Mouse (Mus musculus) thymus, adult 2 months (tissue): ENCODE measurements around the gene Sun2. TPM values are rescaled to one million over a fixed set of nuclear protein-coding genes. Genes with fewer than 3 reads are reported as not detected.

Experiments
- DNase-seq: peaks from one replicate; pipeline ENCODE4 v3.0.0; 2021
- H3K27ac ChIP-seq: fragments of 200-500 bp; 2 replicates; pipeline ENCODE4 v1.5.1; 2012; ENCODE audit warnings: low read length, control low read depth; ENCODE audit not compliant: control insufficient read depth, insufficient read depth
- H3K27me3 ChIP-seq: fragments of 200-500 bp; 2 replicates; pipeline ENCODE4 v1.6.1; 2012; ENCODE audit warnings: mild to moderate bottlenecking, low read length, moderate library complexity, mixed read lengths; ENCODE audit not compliant: control insufficient read depth, insufficient read depth
- H3K36me3 ChIP-seq: fragments of 200-500 bp; 2 replicates; pipeline ENCODE4 v1.6.1; 2012; ENCODE audit warnings: mild to moderate bottlenecking, low read length, moderate library complexity; ENCODE audit not compliant: control insufficient read depth, insufficient read depth
- H3K4me1 ChIP-seq: fragments of 200-500 bp; replicated peaks from 2 replicates; pipeline ENCODE4 v1.6.1; 2012; ENCODE audit warnings: low read length; ENCODE audit not compliant: control insufficient read depth, insufficient read depth
- H3K4me3 ChIP-seq: fragments of 200-500 bp; 2 replicates; pipeline ENCODE4 v1.5.1; 2012; ENCODE audit warnings: mild to moderate bottlenecking, low read length, control low read depth, moderate library complexity; ENCODE audit not compliant: control insufficient read depth, insufficient read depth
- CTCF ChIP-seq: fragments of 200-500 bp; IDR thresholded peaks from 2 replicates; pipeline ENCODE4 v1.5.1; 2012; ENCODE audit warnings: mild to moderate bottlenecking, control low read depth, low read length, moderate library complexity, borderline replicate concordance; ENCODE audit not compliant: control insufficient read depth, poor library complexity, insufficient read depth; ENCODE audit errors: extremely low read depth
- POLR2A ChIP-seq: fragments of 200-500 bp; IDR thresholded peaks from 2 replicates; pipeline ENCODE4 v1.6.1; 2012; ENCODE audit warnings: mild to moderate bottlenecking, low read length, control low read depth, moderate library complexity; ENCODE audit not compliant: control insufficient read depth, poor library complexity, insufficient read depth; ENCODE audit errors: extremely low read depth
- WGBS: fragments of 180-500 bp; shearing (Covaris S2); methylation state at CpG from one replicate; pipeline ENCODE4 v1.1.7; 2018; 5-methylcytosine and 5-hydroxymethylcytosine counted together
- polyA plus RNA-seq: library from polyadenylated mRNA; depleted of rRNA; stranded (reverse); fragments of >200 nt; gene quantifications from 2 replicates; pipeline ENCODE4 v1.2.3, GENCODE M21; 2012

Sun2 gene
- polyA plus RNA-seq, 1 experiment = 245 TPM

- H3K36me3 ChIP-seq = no peaks in the 10 kb centered on the region
- H3K4me1 ChIP-seq = peaks cover 11% of the 10 kb centered on the region
- no peak for DNase-seq
- no peak overlapping the region for H3K4me3 ChIP-seq
- TF ChIP-seq CTCF = no peak
- no peak for TF ChIP-seq POLR2A
- no peaks in the 10 kb centered on the region for H3K27me3 ChIP-seq
- H3K27ac ChIP-seq = no peak overlapping the region
- WGBS = 93% methylated on average over 6 of the region's 6 CpGs
These were observed 18.6 kb upstream of the Sun2 start for GRCm38 (mm10) chr15:79760956-79761355.

DNA sequence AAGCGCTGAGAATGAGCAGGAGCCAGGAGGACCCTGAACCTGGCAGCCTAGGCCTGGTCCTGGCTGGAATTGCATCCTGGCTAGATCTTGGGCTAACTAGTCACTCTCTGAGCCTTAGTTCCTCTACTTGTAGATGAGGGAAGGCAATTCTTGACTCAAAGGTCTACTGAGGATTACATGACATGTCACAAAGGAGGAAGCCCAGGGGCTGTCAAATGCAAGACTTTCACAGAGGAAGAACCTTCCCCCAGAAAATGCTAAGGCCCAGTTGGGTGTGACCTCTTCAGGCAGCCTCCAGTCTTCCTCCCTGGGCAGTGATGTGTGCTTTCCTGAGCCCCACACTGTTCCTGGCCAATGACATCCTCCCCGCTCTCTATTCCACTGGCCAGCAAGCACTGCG, 14.8 kb upstream of the Sun2 start:
- 91% methylated on average over 3 of the region's 3 CpGs for WGBS
- H3K4me1 ChIP-seq = peaks cover 17% of the 10 kb centered on the region
- no peak overlapping the region for H3K27ac ChIP-seq
- no peaks in the 10 kb centered on the region for H3K36me3 ChIP-seq
- TF ChIP-seq POLR2A (no peak), CTCF (no peak)
- DNase-seq = no peak
- no peaks in the 10 kb centered on the region for H3K27me3 ChIP-seq
- H3K4me3 ChIP-seq = no peak overlapping the region

- peak overlapping the region; percentile 29; the same call in 1 of the 2 replicates for H3K27ac ChIP-seq
- DNase-seq = no peak
- no peak overlapping the region for H3K4me3 ChIP-seq
- H3K36me3 ChIP-seq = no peaks in the 10 kb centered on the region
- no peaks in the 10 kb centered on the region for H3K27me3 ChIP-seq
- H3K4me1 ChIP-seq = peaks cover 22% of the 10 kb centered on the region
- no peak for TF ChIP-seq CTCF
- no peak for TF ChIP-seq POLR2A
- WGBS = 61% methylated on average over 8 of the region's 8 CpGs
These were observed 13.8 kb upstream of the Sun2 start for GRCm38 (mm10) chr15:79755977-79756625.

- Histone ChIP-seq H3K27me3 (no peaks in the 10 kb centered on the region), H3K4me1 (peaks cover 22% of the 10 kb centered on the region), H3K27ac (no peak overlapping the region), H3K4me3 (no peak overlapping the region), H3K36me3 (no peaks in the 10 kb centered on the region)
- no peak for DNase-seq
- TF ChIP-seq CTCF = no peak
- no peak for TF ChIP-seq POLR2A
- WGBS = 94% methylated on average over 4 of the region's 4 CpGs
These were observed 12.8 kb upstream of the Sun2 start for GRCm38 (mm10) chr15:79755176-79755575.

DNA sequence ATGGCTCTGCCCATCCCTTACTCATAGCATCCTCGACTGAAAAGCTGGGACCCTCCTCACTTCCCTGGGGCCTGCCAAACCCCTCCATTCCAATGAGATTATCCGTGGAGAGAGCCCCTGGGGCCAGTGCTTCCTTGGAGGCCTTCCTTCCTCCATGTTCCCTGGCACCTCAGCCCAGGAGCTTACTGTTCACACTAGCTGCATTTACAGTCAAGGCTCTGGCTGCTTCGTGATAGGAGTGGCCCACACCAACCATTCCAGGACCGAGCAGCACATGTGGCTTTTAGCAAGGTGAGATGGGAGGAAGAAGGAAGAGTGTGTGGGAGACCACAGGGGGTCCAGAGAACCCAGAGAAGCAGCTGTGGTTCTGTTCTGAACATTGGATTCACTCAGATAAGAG, 11.5 kb upstream of the Sun2 start:
- H3K36me3 ChIP-seq = no peaks in the 10 kb centered on the region
- DNase-seq = no peak
- peaks cover 30% of the 10 kb centered on the region for H3K4me1 ChIP-seq
- WGBS = 76% methylated on average over 4 of the region's 4 CpGs
- no peak overlapping the region for H3K4me3 ChIP-seq
- TF ChIP-seq POLR2A = no peak
- no peak overlapping the region for H3K27ac ChIP-seq
- H3K27me3 ChIP-seq = no peaks in the 10 kb centered on the region

DNA sequence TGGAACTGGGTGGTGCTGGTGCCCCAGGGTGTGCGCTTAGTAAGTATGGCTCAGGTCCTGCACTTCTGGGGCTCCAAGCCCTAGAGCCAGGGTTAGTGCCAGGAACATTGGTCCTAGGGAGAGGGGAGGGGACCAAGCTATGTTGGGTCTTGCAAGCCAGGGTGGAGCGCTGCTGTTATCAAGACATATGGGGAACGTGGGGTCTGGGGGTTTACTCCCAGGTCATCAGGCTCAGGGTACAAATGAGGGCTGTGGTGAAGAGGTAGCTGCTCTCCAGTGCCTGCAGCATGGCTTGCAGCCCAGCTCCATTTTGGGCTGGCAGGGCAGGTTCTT, 11.1 kb upstream of the Sun2 start:
- TF ChIP-seq CTCF (no peak), POLR2A (no peak)
- DNase-seq = no peak
- no peaks in the 10 kb centered on the region for H3K27me3 ChIP-seq
- 95% methylated on average over 3 of the region's 3 CpGs for WGBS
- H3K4me1 ChIP-seq = peaks cover 35% of the 10 kb centered on the region
- no peaks in the 10 kb centered on the region for H3K36me3 ChIP-seq
- H3K4me3 ChIP-seq = no peak overlapping the region
- no peak overlapping the region for H3K27ac ChIP-seq
